Mouse (Mus musculus) heart, embryonic 15.5 days (tissue): ENCODE data around the gene Tmem104. TPM values are rescaled to one million over a fixed set of nuclear protein-coding genes. Genes with fewer than 3 reads are reported as not detected.

Source experiments
- ATAC-seq: fragments of 200-750 bp; cut with Nextera tagmentation; replicated peaks from 2 replicates; pipeline ENCODE4 v1.8.0; 2017; ENCODE audit warnings: low read depth, moderate TSS enrichment; ENCODE audit not compliant: insufficient number of reproducible peaks, insufficient read depth, low FRiP score
- H3K27ac ChIP-seq: fragments of 300-500 bp; sonication (generic); 2 replicates; pipeline ENCODE4 v1.5.1; 2015; ENCODE audit warnings: mild to moderate bottlenecking, inconsistent platforms
- H3K27me3 ChIP-seq: fragments of 300-500 bp; sonication (generic); 2 replicates; pipeline ENCODE4 v1.6.1; 2015; ENCODE audit warnings: inconsistent platforms
- H3K36me3 ChIP-seq: fragments of 300-500 bp; sonication (generic); 2 replicates; pipeline ENCODE4 v1.6.1; 2015; ENCODE audit warnings: mild to moderate bottlenecking, inconsistent platforms
- H3K4me1 ChIP-seq: fragments of 300-500 bp; sonication (generic); replicated peaks from 2 replicates; pipeline ENCODE4 v1.6.1; 2015; ENCODE audit warnings: inconsistent platforms
- H3K4me2 ChIP-seq: fragments of 300-500 bp; sonication (generic); 2 replicates; pipeline ENCODE4 v1.6.1; 2015; ENCODE audit warnings: inconsistent platforms, mild to moderate bottlenecking, moderate library complexity
- H3K4me3 ChIP-seq: fragments of 300-500 bp; sonication (generic); 2 replicates; pipeline ENCODE4 v1.5.1; 2015; ENCODE audit warnings: mild to moderate bottlenecking, inconsistent platforms
- H3K9ac ChIP-seq: fragments of 300-500 bp; sonication (generic); 2 replicates; pipeline ENCODE4 v1.6.1; 2015; ENCODE audit warnings: mild to moderate bottlenecking, inconsistent platforms
- H3K9me3 ChIP-seq: fragments of 300-500 bp; sonication (generic); replicated peaks from 2 replicates; pipeline ENCODE4 v1.6.1; 2016; ENCODE audit warnings: inconsistent platforms
- WGBS: fragments of 180-500 bp; shearing (Covaris S2); methylation state at CpG from one replicate; pipeline ENCODE4 v1.1.7; 2015; ENCODE audit warnings: mixed read lengths; 5-methylcytosine and 5-hydroxymethylcytosine counted together
- polyA plus RNA-seq: library from polyadenylated mRNA; unstranded; fragments of >200 nt; fragmentation: Nextera tagmentation; extraction: Ambion mirVana; gene quantifications from 2 replicates; pipeline ENCODE4 v1.2.1, GENCODE M21; 2015

Gene Tmem104
- polyA plus RNA-seq, 1 experiment from 2014 or later: 6.6 TPM

GRCm38 (mm10) chr11:115232889-115233288, 45.6 kb downstream of the Tmem104 start:
- H3K4me1 ChIP-seq: peaks cover 55% of the 10 kb centered on the region
- 91% methylated on average over 5 of the region's 5 CpGs for WGBS
- no peak for ATAC-seq
- no peaks in the 10 kb centered on the region for H3K9me3 ChIP-seq
- no peak overlapping the region for H3K9ac ChIP-seq
- H3K27ac ChIP-seq: no peak overlapping the region
- H3K36me3 ChIP-seq: no peaks in the 10 kb centered on the region
- H3K27me3 ChIP-seq: peaks cover 21% of the 10 kb centered on the region
- no peak overlapping the region for H3K4me3 ChIP-seq
- H3K4me2 ChIP-seq: no peak overlapping the region

GRCm38 (mm10) chr11:115233526-115234290, 46.4 kb downstream of the Tmem104 start:
- H3K27ac ChIP-seq: no peak overlapping the region
- ATAC-seq: no peak

DNA sequence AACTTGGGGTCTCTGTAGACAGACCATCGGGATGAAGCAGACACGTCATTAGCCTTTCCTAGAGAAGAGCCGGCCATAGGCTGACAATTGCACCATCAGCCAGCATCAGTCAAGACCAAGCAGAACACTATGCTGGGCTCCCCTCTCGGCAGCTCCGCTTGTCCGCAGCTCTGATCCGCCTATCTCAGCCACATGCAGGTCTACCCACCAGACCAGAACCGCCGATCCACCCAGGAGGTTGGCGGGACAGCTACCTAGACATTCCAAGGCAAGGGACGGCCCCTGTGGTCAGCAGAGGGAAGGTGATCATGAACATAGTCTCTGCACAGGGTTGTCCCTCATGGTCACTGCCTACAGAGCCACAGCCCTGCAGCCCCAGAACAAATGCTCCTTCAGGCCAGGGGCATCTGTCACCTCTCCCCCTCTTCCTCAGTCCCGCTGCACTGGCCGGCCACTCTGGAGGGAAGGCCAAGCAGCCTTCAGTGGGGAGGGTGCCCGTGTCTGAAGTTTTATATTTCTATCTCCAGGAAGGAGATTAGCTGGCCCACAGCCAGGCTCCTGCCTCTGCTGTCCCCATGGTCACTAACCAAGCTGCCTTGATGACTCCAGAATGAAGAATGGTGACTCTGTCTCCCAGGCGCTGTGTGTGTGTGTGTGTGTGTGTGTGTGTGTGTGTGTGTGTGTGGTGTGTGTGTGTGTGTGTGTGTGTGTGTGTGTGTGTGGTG, 47.2 kb downstream of the Tmem104 start:
- Histone ChIP-seq H3K9me3 (no peaks in the 10 kb centered on the region), H3K36me3 (no peaks in the 10 kb centered on the region), H3K27me3 (peaks cover 26% of the 10 kb centered on the region), H3K4me3 (no peak overlapping the region), H3K4me2 (no peak overlapping the region), H3K9ac (no peak overlapping the region; the same call in 1 of the 2 replicates), H3K27ac (no peak overlapping the region), H3K4me1 (peaks cover 39% of the 10 kb centered on the region)
- WGBS: 54% methylated on average over 15 of the region's 15 CpGs
- ATAC-seq: no peak

More at GRCm38 (mm10) chr11:115233526-115234290, 46.4 kb downstream of the Tmem104 start:
- H3K9me3 ChIP-seq: no peaks in the 10 kb centered on the region
- H3K4me2 ChIP-seq: no peak overlapping the region
- H3K4me3 ChIP-seq: no peak overlapping the region
- no peak overlapping the region for H3K9ac ChIP-seq
- peaks cover 46% of the 10 kb centered on the region for H3K4me1 ChIP-seq
- 77% methylated on average over 20 of the region's 20 CpGs for WGBS
- peaks cover 26% of the 10 kb centered on the region for H3K27me3 ChIP-seq
- no peaks in the 10 kb centered on the region for H3K36me3 ChIP-seq

- Histone ChIP-seq H3K9ac (no peak overlapping the region), H3K27me3 (peaks cover 33% of the 10 kb centered on the region)
Measured at GRCm38 (mm10) chr11:115236570-115236969, 49.3 kb downstream of the Tmem104 start.

DNA sequence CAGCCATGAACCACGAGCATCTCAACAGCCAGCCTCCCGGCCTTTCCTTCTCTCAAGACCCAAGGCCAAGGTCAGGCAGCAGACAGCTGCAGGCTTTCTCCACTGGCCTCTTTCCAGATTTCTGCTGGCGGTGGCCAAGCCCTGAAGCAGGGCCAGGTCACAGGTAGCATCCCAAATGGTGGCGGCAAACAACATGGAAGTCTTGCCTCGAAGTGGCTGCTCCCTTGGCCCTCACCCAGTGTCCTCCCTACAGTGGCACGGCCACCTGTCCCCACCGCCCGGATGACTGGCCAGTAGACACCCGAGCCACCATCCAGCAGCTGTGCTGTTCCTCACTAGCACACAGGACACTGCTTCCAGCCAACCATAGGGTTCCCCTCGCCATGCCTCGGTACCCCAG, 54.1 kb downstream of the Tmem104 start:
- H3K4me1 ChIP-seq: peaks cover 8% of the 10 kb centered on the region
- no peak overlapping the region for H3K27ac ChIP-seq
- 87% methylated on average over 11 of the region's 11 CpGs for WGBS
- H3K36me3 ChIP-seq: peaks cover 8% of the 10 kb centered on the region; the same call in 1 of the 2 replicates
- H3K9ac ChIP-seq: no peak overlapping the region
- ATAC-seq: no peak
- no peak overlapping the region for H3K4me2 ChIP-seq
- H3K4me3 ChIP-seq: no peak overlapping the region
- no peaks in the 10 kb centered on the region for H3K9me3 ChIP-seq
- peaks cover 25% of the 10 kb centered on the region; the same call in 1 of the 2 replicates for H3K27me3 ChIP-seq

More at GRCm38 (mm10) chr11:115236570-115236969, 49.3 kb downstream of the Tmem104 start:
- Histone ChIP-seq H3K9me3 (no peaks in the 10 kb centered on the region), H3K4me3 (no peak overlapping the region), H3K27ac (no peak overlapping the region), H3K4me1 (peaks cover 30% of the 10 kb centered on the region), H3K4me2 (no peak overlapping the region), H3K36me3 (no peaks in the 10 kb centered on the region)
- ATAC-seq: no peak; the same call in 1 of the 2 replicates
- 38% methylated on average over 5 of the region's 5 CpGs for WGBS

GRCm38 (mm10) chr11:115242746-115243145, 55.5 kb downstream of the Tmem104 start:
- no peak overlapping the region for H3K9ac ChIP-seq
- peaks cover 37% of the 10 kb centered on the region for H3K27me3 ChIP-seq
- no peak overlapping the region for H3K4me3 ChIP-seq
- H3K9me3 ChIP-seq: no peaks in the 10 kb centered on the region
- no peak overlapping the region for H3K27ac ChIP-seq
- peaks cover 8% of the 10 kb centered on the region; the same call in 1 of the 2 replicates for H3K36me3 ChIP-seq
- peaks cover 16% of the 10 kb centered on the region for H3K4me1 ChIP-seq
- no peak overlapping the region for H3K4me2 ChIP-seq
- no peak for ATAC-seq
- WGBS: 83% methylated on average over 3 of the region's 3 CpGs

GRCm38 (mm10) chr11:115243783-115244182, 56.5 kb downstream of the Tmem104 start:
- Histone ChIP-seq H3K36me3 (peaks cover 8% of the 10 kb centered on the region; the same call in 1 of the 2 replicates), H3K9ac (no peak overlapping the region), H3K27ac (no peak overlapping the region), H3K27me3 (peaks cover 42% of the 10 kb centered on the region), H3K4me1 (peaks cover 17% of the 10 kb centered on the region), H3K4me2 (no peak overlapping the region), H3K9me3 (no peaks in the 10 kb centered on the region), H3K4me3 (no peak overlapping the region)
- 82% methylated on average over 12 of the region's 12 CpGs for WGBS
- ATAC-seq: no peak

- no peak overlapping the region for H3K4me2 ChIP-seq
- WGBS: 84% methylated on average over 8 of the region's 8 CpGs
- ATAC-seq: 0 out of 2 replicates have a peak, but pooled peaks have one; percentile 11
- H3K9me3 ChIP-seq: no peaks in the 10 kb centered on the region
- no peak overlapping the region for H3K4me3 ChIP-seq
- no peak overlapping the region for H3K9ac ChIP-seq
- peaks cover 20% of the 10 kb centered on the region for H3K4me1 ChIP-seq
- H3K27ac ChIP-seq: no peak overlapping the region
- H3K27me3 ChIP-seq: peaks cover 52% of the 10 kb centered on the region
- peaks cover 8% of the 10 kb centered on the region; the same call in 1 of the 2 replicates for H3K36me3 ChIP-seq
Measured at GRCm38 (mm10) chr11:115244840-115245239, 57.6 kb downstream of the Tmem104 start.

DNA sequence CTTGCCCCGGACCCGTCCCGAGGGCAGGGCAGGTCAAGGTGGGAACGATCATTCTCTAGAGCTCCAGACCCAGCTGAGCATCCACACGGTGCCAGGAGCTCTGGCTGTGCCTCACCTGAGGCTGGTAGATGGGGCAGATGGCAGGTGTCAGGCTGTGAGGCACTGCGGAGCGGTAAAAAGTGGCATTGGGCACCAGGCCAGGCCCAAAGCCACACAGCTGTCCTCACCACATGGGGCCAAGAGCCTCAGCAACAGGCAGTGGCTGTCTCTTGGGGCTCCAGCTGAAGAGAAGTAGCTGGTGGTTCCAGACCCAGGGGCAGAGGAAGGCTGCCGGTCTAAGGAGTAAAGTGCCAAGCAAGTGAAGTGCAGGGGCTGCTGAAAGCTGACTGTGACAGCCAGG, 59.1 kb downstream of the Tmem104 start:
- no peak for ATAC-seq
- Histone ChIP-seq H3K4me3 (no peak overlapping the region), H3K4me1 (peaks cover 27% of the 10 kb centered on the region), H3K9ac (no peak overlapping the region), H3K36me3 (peaks cover 8% of the 10 kb centered on the region; the same call in 1 of the 2 replicates), H3K9me3 (no peaks in the 10 kb centered on the region), H3K27ac (no peak overlapping the region), H3K4me2 (no peak overlapping the region), H3K27me3 (peaks cover 60% of the 10 kb centered on the region)
- WGBS: 72% methylated on average over 8 of the region's 8 CpGs

DNA sequence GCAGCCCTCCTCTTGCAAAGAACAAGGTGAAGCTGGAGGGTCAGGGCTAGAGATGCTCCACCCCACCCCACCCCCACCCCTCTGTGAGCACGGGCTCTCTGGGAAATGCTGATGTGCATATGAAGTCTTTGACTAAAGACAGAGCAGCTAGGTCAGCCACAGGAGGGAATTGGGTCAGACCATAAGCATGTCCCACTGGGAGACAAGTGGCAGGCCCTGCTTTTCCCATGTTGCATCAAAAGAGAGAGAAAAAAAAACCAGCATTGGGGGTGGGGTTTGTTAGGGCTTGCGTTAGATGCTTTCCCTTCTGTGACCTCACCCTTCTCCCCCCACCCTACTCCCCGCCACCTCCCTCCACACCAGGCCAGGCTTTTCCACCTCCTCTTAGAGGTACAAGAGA, 60.0 kb downstream of the Tmem104 start:
- 14% methylated on average over 3 of the region's 3 CpGs for whole genome bisulfite sequencing
- H3K4me1 ChIP-seq: peaks cover 27% of the 10 kb centered on the region
- no peak overlapping the region for H3K9ac ChIP-seq
- H3K4me3 ChIP-seq: no peak overlapping the region
- H3K9me3 ChIP-seq: no peaks in the 10 kb centered on the region
- ATAC-seq: no peak
- peaks cover 8% of the 10 kb centered on the region; the same call in 1 of the 2 replicates for H3K36me3 ChIP-seq
- no peak overlapping the region for H3K27ac ChIP-seq
- H3K4me2 ChIP-seq: no peak overlapping the region
- H3K27me3 ChIP-seq: peaks cover 68% of the 10 kb centered on the region

DNA sequence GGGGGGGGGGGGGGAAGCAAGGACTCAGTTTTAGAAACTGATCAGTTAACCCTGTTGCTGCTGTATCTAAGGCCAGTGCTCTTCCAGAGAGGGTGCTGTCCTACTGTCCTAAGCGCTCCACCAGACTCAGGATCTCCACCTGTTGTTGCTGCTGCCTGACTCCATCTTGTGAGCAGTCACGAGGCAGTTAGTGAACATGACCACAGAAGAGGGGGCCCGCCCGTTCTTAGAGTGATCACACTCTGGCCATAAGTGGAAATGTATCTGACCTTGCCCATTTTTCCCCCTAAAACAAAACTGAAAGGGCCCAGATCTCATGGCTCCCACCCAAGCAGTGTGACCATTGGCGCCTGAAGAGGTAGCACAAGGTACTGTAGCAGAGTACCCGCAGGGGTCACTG, 60.7 kb downstream of the Tmem104 start:
- peaks cover 27% of the 10 kb centered on the region for H3K4me1 ChIP-seq
- ATAC-seq: no peak
- no peak overlapping the region for H3K4me3 ChIP-seq
- no peak overlapping the region for H3K27ac ChIP-seq
- H3K36me3 ChIP-seq: peaks cover 8% of the 10 kb centered on the region; the same call in 1 of the 2 replicates
- no peaks in the 10 kb centered on the region for H3K9me3 ChIP-seq
- peaks cover 75% of the 10 kb centered on the region for H3K27me3 ChIP-seq
- no peak overlapping the region for H3K4me2 ChIP-seq
- WGBS: 72% methylated on average over 6 of the region's 6 CpGs
- no peak overlapping the region for H3K9ac ChIP-seq
